Mouse (Mus musculus) ovary, adult 18-20 months (tissue): ENCODE measurements around the gene Cttn.

Source experiments
- DNase-seq: peaks from one replicate; pipeline ENCODE4 v3.0.0; 2022; ENCODE audit warnings: low spot score, mixed read lengths

Gene Cttn

GRCm38 (mm10) chr7:144391727-144392126, 79.1 kb downstream of the Cttn start:
- no peak for DNase-seq

GRCm38 (mm10) chr7:144390676-144391075, 80.1 kb downstream of the Cttn start:
- DNase-seq = no peak

GRCm38 (mm10) chr7:144389704-144390103, 81.1 kb downstream of the Cttn start:
- no peak for DNase-seq

DNA sequence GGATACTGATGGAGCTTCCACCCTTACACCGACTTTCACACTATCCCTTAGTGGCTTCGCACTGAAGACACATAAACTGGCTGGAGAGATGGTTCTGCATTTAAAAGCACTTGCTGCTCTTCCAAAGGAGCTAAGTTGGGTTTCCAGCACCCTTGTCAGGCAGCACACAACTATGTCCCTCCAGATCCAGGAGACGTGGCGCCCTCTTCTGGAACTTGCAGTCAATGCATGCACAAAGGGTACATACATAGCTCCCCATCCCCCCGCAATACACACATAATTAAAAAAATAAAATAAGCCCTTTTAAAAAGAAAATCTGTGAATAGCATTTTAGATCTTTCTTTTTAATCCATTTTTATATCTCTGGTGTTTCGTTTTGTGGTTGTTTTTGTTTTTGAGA, 83.3 kb downstream of the Cttn start:
- no peak for DNase-seq
